Mouse (Mus musculus): ENCODE results near the gene Mobp.
A peak's percentile ranks its signal among the peaks of the same experiment; 100 is the strongest.

GRCm38 (mm10) chr9:120201743-120202142 lies 52.2 kb downstream of the Mobp start:
- no peak for TF ChIP-seq EP300 (IDR thresholded peaks at IDR 0.05; ENCODE audit: low read length)
- TF ChIP-seq POLR2A (IDR thresholded peaks at IDR 0.05; ENCODE audit: low read depth, low read length), result no peak
- TF ChIP-seq CTCF (conservative IDR thresholded peaks at IDR 0.05 in 1 of 2, IDR thresholded peaks at IDR 0.05 in 1 of 2; ENCODE audit: low read depth in 2 of 2, low read length in 2 of 2), result no peak
- TF ChIP-seq MAFK (IDR thresholded peaks at IDR 0.05; ENCODE audit: insufficient replicate concordance, low read length), result no peak
- TF ChIP-seq MYC (IDR thresholded peaks at IDR 0.05; ENCODE audit: low read depth, low read length), result no peak
- TF ChIP-seq ZNF384 (IDR thresholded peaks at IDR 0.05; ENCODE audit: low read depth, low read length), result no peak
- TF ChIP-seq BHLHE40 (IDR thresholded peaks at IDR 0.05; ENCODE audit: low read depth, low read length), result peak; percentile 40; the same call in 1 of the 2 replicates
- TF ChIP-seq ZKSCAN1 (IDR thresholded peaks at IDR 0.05; ENCODE audit: borderline replicate concordance, low read depth, low read length), result no peak
- no peak for TF ChIP-seq UBTF (IDR thresholded peaks at IDR 0.05; ENCODE audit: low read depth, low read length)
- TF ChIP-seq ZMIZ1 (IDR thresholded peaks at IDR 0.05; ENCODE audit: low read depth, low read length), result no peak
- no peak for TF ChIP-seq RAD21 (IDR thresholded peaks at IDR 0.05; ENCODE audit: low read depth, low read length)
- no peak for TF ChIP-seq NELFE (IDR thresholded peaks at IDR 0.05; ENCODE audit: low read depth, low read length)
- no peak for TF ChIP-seq MAX (IDR thresholded peaks at IDR 0.05; ENCODE audit: low read length)
- no peak for TF ChIP-seq USF1 (IDR thresholded peaks at IDR 0.05; ENCODE audit: low read depth, low read length)

Data from CH12.LX (cell line).